Mouse (Mus musculus) kidney, adult 2 months (tissue): ENCODE results near the gene Neurod2. TPM values are rescaled to one million over a fixed set of nuclear protein-coding genes. Genes with fewer than 3 reads are reported as not detected.
A peak's percentile ranks its signal among the peaks of the same experiment; 100 is the strongest.

Experiments
- DNase-seq: peaks from one replicate; pipeline ENCODE4 v3.0.0; 2021
- H3K27ac ChIP-seq: fragments of 200-500 bp; 2 replicates; pipeline ENCODE4 v1.5.1; 2012; ENCODE audit warnings: low read depth, low read length, control low read depth, inconsistent platforms; ENCODE audit not compliant: insufficient read depth
- H3K27me3 ChIP-seq: fragments of 200-500 bp; replicated peaks from 2 replicates; pipeline ENCODE4 v1.6.1; 2012; ENCODE audit warnings: mild to moderate bottlenecking, moderate library complexity, low read length, inconsistent platforms; ENCODE audit not compliant: control insufficient read depth, insufficient read depth
- H3K36me3 ChIP-seq: fragments of 200-500 bp; 2 replicates; pipeline ENCODE4 v1.6.1; 2012; ENCODE audit warnings: mild to moderate bottlenecking, moderate library complexity, low read length, inconsistent platforms; ENCODE audit not compliant: control insufficient read depth, insufficient read depth
- H3K4me1 ChIP-seq: fragments of 200-500 bp; 2 replicates; pipeline ENCODE4 v1.6.1; 2011; ENCODE audit warnings: low read length; ENCODE audit not compliant: control insufficient read depth, insufficient read depth
- H3K4me3 ChIP-seq: fragments of 200-500 bp; 2 replicates; pipeline ENCODE4 v1.5.1; 2011; ENCODE audit warnings: mild to moderate bottlenecking, low read depth, low read length, control low read depth; ENCODE audit not compliant: insufficient read depth
- CTCF ChIP-seq: fragments of 200-500 bp; conservative IDR thresholded peaks from 2 replicates; pipeline ENCODE4 v1.5.1; 2011; ENCODE audit warnings: low read depth, mild to moderate bottlenecking, control low read depth, low read length, moderate library complexity, mixed read lengths; ENCODE audit not compliant: insufficient read depth, insufficient read length
- POLR2A ChIP-seq: fragments of 200-500 bp; IDR thresholded peaks from one replicate; pipeline ENCODE4 v1.6.1; 2011; ENCODE audit warnings: low read depth, low read length, control low read depth
- WGBS: fragments of 180-500 bp; shearing (Covaris S2); methylation state at CpG from one replicate; pipeline ENCODE4 v1.1.7; 2018; 5-methylcytosine and 5-hydroxymethylcytosine counted together
- polyA plus RNA-seq: library from polyadenylated mRNA; depleted of rRNA; stranded (reverse); fragments of >200 nt; gene quantifications from 2 replicates; pipeline ENCODE4 v1.2.3, GENCODE M21; 2012

Neurod2 gene
- polyA plus RNA-seq, 1 experiment, result not detected

DNA sequence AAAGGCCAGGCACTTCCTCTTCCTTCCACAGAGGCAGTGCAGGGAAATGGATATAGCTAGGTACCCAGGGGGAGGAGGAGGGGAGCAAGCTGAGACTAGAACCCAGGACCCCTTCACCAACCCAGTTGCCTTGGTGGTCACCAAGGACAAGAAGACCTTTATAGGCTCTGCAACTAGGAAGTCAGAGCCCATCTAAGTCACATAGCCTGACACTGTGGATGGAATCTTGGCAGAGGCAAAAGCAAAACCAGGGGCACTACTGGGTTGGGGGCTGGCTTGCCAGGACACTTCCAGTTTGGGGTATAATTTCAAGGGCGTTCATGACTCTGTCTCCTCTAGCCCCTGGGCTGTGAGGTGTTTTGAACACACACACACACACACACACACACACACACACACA is 2.0 kb upstream of the Neurod2 start:
- no peaks in the 10 kb centered on the region; the same call in 1 of the 2 replicates for H3K4me1 ChIP-seq
- DNase-seq, result no peak
- H3K27me3 ChIP-seq, result peaks cover 15% of the 10 kb centered on the region
- TF ChIP-seq POLR2A (no peak), CTCF (no peak)
- H3K36me3 ChIP-seq, result no peaks in the 10 kb centered on the region
- no peak overlapping the region for H3K27ac ChIP-seq
- WGBS, result 64% methylated on average over 1 of the region's 1 CpGs
- no peak overlapping the region for H3K4me3 ChIP-seq

DNA sequence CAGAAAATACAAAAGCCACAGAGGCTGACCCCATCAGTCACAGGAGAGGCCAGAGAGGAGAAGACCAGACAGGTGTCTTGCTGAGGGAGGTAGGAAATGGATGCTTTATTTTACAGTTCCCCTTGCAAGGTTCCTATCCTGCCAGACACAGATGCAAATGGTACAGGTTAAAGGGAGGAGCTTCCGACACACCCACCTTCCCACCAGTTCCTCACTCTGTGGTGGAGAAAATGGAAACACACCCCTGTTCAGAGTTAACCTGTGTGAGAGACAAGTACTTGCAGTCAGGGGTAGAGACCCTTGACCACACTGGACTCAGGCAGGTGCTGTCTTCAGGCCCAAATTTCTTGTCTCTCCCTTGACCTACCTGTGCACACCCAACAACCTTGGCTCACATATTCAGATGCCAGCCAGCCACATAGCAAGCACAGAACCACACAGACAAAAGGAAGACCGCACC is 1.3 kb upstream of the Neurod2 start:
- TF ChIP-seq POLR2A (no peak), CTCF (no peak)
- Histone ChIP-seq H3K4me3 (no peak overlapping the region), H3K36me3 (no peaks in the 10 kb centered on the region), H3K27ac (no peak overlapping the region), H3K27me3 (peaks cover 15% of the 10 kb centered on the region), H3K4me1 (no peaks in the 10 kb centered on the region; the same call in 1 of the 2 replicates)
- DNase-seq, result no peak
- WGBS, result 75% methylated on average over 2 of the region's 2 CpGs

DNA sequence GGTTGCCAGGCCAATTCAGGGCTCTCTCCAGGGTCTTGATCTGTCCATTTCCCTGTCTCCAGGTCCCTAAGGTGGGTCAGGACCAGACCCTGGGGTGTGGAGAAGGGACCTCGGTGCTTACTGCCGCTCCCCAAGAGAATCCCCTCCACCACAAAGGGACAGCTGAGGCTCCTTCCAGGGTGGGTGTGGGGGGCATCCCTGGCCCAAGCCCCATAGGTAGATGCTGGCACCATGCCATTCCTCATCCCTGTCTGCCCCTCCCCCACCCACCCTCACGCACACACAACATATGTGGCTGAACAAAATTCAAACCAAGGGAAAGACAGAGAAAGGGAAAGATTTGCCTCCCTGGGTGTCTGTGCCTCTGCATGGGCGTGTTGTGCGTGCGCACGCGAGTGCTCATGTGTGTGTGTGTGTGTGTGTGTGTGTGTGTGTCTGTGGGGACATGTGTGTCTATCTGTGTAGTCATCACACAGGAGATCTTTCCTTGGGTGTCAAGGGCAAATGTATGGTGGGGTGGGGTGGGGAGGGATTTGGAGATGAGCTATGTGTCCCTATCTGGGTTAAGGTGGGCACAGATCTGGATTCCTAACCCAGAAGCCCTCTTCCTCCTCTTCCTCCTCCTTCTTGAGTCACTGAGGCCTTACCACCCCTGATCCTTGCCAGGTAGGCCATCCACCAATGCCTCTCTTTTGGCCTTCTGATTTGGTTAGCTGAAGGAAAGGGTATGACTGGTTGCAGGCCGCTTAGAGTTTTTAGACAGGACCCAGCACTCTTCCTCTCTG is 704 bp upstream of the Neurod2 start:
- no peak for TF ChIP-seq CTCF
- no peak for TF ChIP-seq POLR2A
- Histone ChIP-seq H3K4me3 (no peak overlapping the region), H3K36me3 (no peaks in the 10 kb centered on the region), H3K27ac (no peak overlapping the region), H3K4me1 (no peaks in the 10 kb centered on the region; the same call in 1 of the 2 replicates), H3K27me3 (peaks cover 15% of the 10 kb centered on the region)
- WGBS, result 59% methylated on average over 9 of the region's 9 CpGs
- DNase-seq, result no peak

DNA sequence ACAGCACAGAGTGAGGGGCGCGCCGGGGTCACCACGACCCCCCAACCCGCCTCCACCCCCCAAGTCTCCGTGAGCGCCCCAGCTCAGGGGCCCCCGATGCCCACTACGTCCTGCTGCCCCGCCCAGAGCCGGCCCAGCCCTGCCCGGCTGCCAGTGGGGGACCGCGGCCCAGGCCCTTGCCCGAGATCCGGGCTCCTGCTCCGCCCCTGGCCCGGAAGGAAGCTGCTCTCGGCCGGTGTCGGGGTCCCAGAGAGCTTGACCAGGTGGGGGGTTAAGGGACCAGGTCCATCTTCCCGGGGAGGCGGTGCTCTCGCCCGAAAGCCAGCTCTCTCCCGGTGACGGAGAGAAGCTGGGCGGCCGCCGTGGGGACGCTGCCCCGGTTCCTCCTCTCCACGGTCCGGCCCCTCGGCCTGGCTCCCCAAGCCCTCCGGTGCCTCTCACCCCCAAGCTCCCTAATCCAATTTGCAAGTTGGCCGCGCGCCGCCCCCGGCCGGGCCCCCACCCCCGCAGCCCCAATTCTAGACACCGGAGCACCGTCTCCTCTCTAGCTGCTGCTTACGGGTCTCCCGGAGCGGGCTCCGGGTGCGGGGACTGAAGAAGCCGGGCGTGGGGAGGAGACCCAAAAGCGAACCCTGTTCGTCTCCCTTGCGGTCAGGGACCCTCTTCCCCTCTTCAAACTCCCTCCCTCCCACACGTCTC is 928 bp downstream of the Neurod2 start:
- no peak for DNase-seq
- TF ChIP-seq CTCF (no peak), POLR2A (no peak)
- WGBS, result 1% methylated on average over 55 of the region's 56 CpGs
- Histone ChIP-seq H3K27ac (no peak overlapping the region), H3K4me1 (no peaks in the 10 kb centered on the region; the same call in 1 of the 2 replicates), H3K27me3 (peaks cover 14% of the 10 kb centered on the region), H3K36me3 (no peaks in the 10 kb centered on the region), H3K4me3 (peak overlapping the region; percentile 13; the same call in 1 of the 2 replicates)

DNA sequence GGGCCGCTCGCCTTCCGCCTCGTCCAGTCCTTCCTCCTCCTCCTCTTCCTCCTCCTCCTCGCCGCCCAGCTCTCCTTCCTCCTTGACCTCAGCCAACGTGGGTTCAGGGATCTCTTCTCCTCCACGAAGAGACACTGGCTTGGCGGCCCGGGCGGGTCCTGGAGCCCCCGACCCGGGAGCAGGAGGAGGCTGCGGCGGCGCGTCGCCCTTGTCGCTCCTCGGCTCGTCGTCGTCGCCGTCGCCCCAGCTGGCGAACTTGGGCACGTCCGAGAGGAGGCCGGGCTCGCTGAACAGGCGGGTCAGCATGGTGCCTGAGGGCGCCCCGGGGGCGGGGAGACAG is 1.4 kb downstream of the Neurod2 start:
- WGBS, result 2% methylated on average over 35 of the region's 35 CpGs
- Histone ChIP-seq H3K4me3 (no peak overlapping the region), H3K4me1 (no peaks in the 10 kb centered on the region; the same call in 1 of the 2 replicates), H3K36me3 (no peaks in the 10 kb centered on the region), H3K27ac (no peak overlapping the region), H3K27me3 (peaks cover 18% of the 10 kb centered on the region)
- no peak for DNase-seq
- TF ChIP-seq POLR2A, result no peak
- TF ChIP-seq CTCF, result no peak

DNA sequence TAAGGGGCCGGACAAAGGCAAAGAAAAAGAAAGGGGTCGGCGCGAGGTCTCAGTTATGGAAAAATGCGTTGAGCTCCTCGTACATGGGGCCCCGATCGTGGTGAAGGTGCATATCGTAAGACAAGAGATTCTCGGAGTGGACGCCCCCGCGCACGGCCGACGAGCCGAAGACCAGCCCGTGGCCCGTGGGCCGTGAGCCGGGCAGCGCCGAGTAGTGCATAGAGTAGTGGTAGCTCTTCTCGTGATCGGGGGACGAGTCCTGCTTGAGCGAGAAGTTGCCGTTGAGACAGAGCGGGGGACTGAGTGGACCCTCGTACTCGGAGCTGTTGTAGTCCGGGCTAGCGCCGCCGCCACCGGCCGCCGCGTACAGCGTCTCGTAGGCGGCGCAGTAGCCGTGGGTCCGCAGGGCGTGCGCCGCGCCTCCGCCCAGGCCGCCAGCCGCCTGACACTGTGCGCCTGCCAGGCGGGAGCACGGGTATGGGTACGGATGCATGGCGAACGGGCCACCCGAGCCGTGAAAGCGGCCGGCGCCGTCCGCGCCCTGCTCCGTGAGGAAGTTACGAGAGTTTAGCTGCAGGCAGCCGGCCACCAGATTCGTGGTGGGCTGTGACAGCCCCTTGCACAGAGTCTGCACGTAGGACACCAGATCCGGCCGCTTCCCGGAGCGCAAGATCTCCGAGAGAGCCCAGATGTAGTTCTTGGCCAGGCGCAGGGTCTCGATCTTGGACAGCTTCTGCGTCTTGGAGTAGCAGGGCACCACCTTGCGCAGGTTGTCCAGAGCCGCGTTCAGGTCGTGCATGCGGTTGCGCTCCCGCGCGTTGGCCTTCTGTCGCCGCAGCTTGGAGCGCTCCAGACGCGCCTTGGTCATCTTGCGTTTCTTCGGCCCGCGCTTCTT is 2.1 kb downstream of the Neurod2 start:
- 1% methylated on average over 97 of the region's 97 CpGs for WGBS
- Histone ChIP-seq H3K27me3 (peaks cover 19% of the 10 kb centered on the region), H3K36me3 (no peaks in the 10 kb centered on the region), H3K27ac (no peak overlapping the region), H3K4me1 (no peaks in the 10 kb centered on the region; the same call in 1 of the 2 replicates), H3K4me3 (peak overlapping the region; percentile 14; the same call in 1 of the 2 replicates)
- TF ChIP-seq CTCF, result no peak
- no peak for TF ChIP-seq POLR2A
- peak; percentile 29 for DNase-seq

DNA sequence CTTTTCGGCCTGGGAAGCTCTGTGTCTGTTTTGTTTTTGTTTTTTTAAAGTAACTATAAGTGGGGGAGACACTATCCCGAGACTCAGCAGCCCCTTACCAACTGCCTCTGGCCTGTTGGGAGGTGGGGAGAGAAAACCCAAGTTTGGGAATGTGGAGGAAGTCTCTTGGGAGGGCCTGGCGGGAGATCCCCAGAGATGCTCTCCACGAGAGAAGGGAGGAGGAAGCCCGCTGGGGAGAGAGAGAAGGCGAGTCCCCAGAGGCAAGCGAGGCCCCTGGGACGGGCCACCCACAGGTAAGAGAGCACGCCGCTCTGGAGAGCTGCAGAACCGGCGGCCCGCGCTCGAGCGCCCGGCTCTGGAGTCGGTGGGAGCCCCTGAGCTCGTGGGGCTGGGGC is 2.7 kb downstream of the Neurod2 start:
- Histone ChIP-seq H3K27me3 (peaks cover 19% of the 10 kb centered on the region), H3K4me1 (no peaks in the 10 kb centered on the region; the same call in 1 of the 2 replicates), H3K4me3 (no peak overlapping the region), H3K27ac (no peak overlapping the region), H3K36me3 (no peaks in the 10 kb centered on the region)
- WGBS, result 2% methylated on average over 19 of the region's 19 CpGs
- no peak for DNase-seq
- TF ChIP-seq CTCF, result no peak
